Mouse (Mus musculus) midbrain, embryonic 11.5 days (tissue): Measurements from ENCODE around the gene Pou6f1. TPM values are rescaled to one million over a fixed set of nuclear protein-coding genes. Genes with fewer than 3 reads are reported as not detected.
A peak's percentile ranks its signal among the peaks of the same experiment; 100 is the strongest.
"Not testable (repeated sequence)": the region's sequence is repeated elsewhere in the genome, so short reads cannot be mapped to it uniquely, and the experiment has no call there.

Experiments
- ATAC-seq: fragments of 200-750 bp; cut with Nextera tagmentation; 2 replicates; pipeline ENCODE4 v1.8.0; 2017; ENCODE audit warnings: moderate TSS enrichment, moderate library complexity; ENCODE audit not compliant: low FRiP score
- DNase-seq: peaks from one replicate; pipeline ENCODE4 v3.0.0; 2015; ENCODE audit warnings: low spot score; ENCODE audit errors: missing footprints
- H3K27ac ChIP-seq: fragments of 300-500 bp; sonication (generic); 2 replicates; pipeline ENCODE4 v1.5.1; 2014; ENCODE audit warnings: low read depth, low read length
- H3K27me3 ChIP-seq: fragments of 300-500 bp; sonication (generic); 2 replicates; pipeline ENCODE4 v1.6.1; 2014; ENCODE audit warnings: mild to moderate bottlenecking, low read length, moderate library complexity, mixed read lengths; ENCODE audit not compliant: control insufficient read depth, insufficient read depth
- H3K36me3 ChIP-seq: fragments of 300-500 bp; sonication (generic); 2 replicates; pipeline ENCODE4 v1.6.1; 2014; ENCODE audit warnings: mild to moderate bottlenecking, low read length, moderate library complexity, mixed read lengths; ENCODE audit not compliant: control insufficient read depth, insufficient read depth
- H3K4me1 ChIP-seq: fragments of 300-500 bp; sonication (generic); 2 replicates; pipeline ENCODE4 v1.6.1; 2014; ENCODE audit warnings: low read length; ENCODE audit not compliant: control insufficient read depth, insufficient read depth
- H3K4me2 ChIP-seq: fragments of 300-500 bp; sonication (generic); 2 replicates; pipeline ENCODE4 v1.6.1; 2014; ENCODE audit warnings: mild to moderate bottlenecking, moderate library complexity
- H3K4me3 ChIP-seq: fragments of 300-500 bp; sonication (generic); 2 replicates; pipeline ENCODE4 v1.5.1; 2014; ENCODE audit warnings: low read depth, low read length
- H3K9ac ChIP-seq: fragments of 300-500 bp; sonication (generic); 2 replicates; pipeline ENCODE4 v1.6.1; 2014; ENCODE audit warnings: low read length
- H3K9me3 ChIP-seq: fragments of 300-500 bp; sonication (generic); 2 replicates; pipeline ENCODE4 v1.6.1; 2016; ENCODE audit warnings: low read length; ENCODE audit not compliant: control insufficient read depth
- WGBS: fragments of 180-500 bp; shearing (Covaris S2); extraction: QIAGEN DNeasy Blood & Tissue Kit; methylation state at CpG from one replicate; pipeline ENCODE4 v1.1.7; 2014; 5-methylcytosine and 5-hydroxymethylcytosine counted together
- polyA plus RNA-seq: library from polyadenylated mRNA; unstranded; fragments of >200 nt; fragmentation: Nextera tagmentation; extraction: Ambion mirVana; gene quantifications from 2 replicates; pipeline ENCODE4 v1.2.1, GENCODE M21; 2014

The Pou6f1 gene
- polyA plus RNA-seq, 1 experiment from 2014 or later = 15.0 TPM

GRCm38 (mm10) chr15:100613584-100613983 lies 13.8 kb upstream of the Pou6f1 start:
- Histone ChIP-seq H3K27ac (no peak overlapping the region), H3K36me3 (peaks cover 6% of the 10 kb centered on the region; the same call in 1 of the 2 replicates), H3K27me3 (no peaks in the 10 kb centered on the region), H3K4me1 (peaks cover 13% of the 10 kb centered on the region; the same call in 1 of the 2 replicates), H3K4me3 (no peak overlapping the region), H3K9ac (no peak overlapping the region), H3K9me3 (no peaks in the 10 kb centered on the region), H3K4me2 (peak overlapping the region; percentile 28; the same call in 1 of the 2 replicates)
- no peak for ATAC-seq
- peak; percentile 97 for DNase-seq
- 11% methylated on average over 16 of the region's 16 CpGs for WGBS

- no peak overlapping the region for H3K4me2 ChIP-seq
- no peak overlapping the region for H3K9ac ChIP-seq
- DNase-seq (no peak), ATAC-seq (no peak)
- 73% methylated on average over 2 of the region's 2 CpGs for WGBS
- no peaks in the 10 kb centered on the region for H3K9me3 ChIP-seq
- no peaks in the 10 kb centered on the region for H3K36me3 ChIP-seq
- H3K4me1 ChIP-seq = peaks cover 13% of the 10 kb centered on the region; the same call in 1 of the 2 replicates
- H3K27ac ChIP-seq = no peak overlapping the region
- H3K27me3 ChIP-seq = no peaks in the 10 kb centered on the region
- no peak overlapping the region for H3K4me3 ChIP-seq
Measured at GRCm38 (mm10) chr15:100612432-100612831, 12.6 kb upstream of the Pou6f1 start.

GRCm38 (mm10) chr15:100611951-100612350 lies 12.2 kb upstream of the Pou6f1 start:
- 88% methylated on average over 7 of the region's 7 CpGs for WGBS
- Histone ChIP-seq H3K9me3 (no peaks in the 10 kb centered on the region), H3K9ac (no peak overlapping the region), H3K27ac (no peak overlapping the region), H3K4me2 (no peak overlapping the region), H3K4me3 (no peak overlapping the region), H3K4me1 (peaks cover 13% of the 10 kb centered on the region; the same call in 1 of the 2 replicates), H3K36me3 (no peaks in the 10 kb centered on the region), H3K27me3 (no peaks in the 10 kb centered on the region)
- DNase-seq (no peak), ATAC-seq (no peak)

- not testable (repeated sequence) for H3K27ac ChIP-seq, H3K9me3 ChIP-seq, H3K36me3 ChIP-seq, DNase-seq, H3K9ac ChIP-seq, ATAC-seq, H3K4me2 ChIP-seq, H3K4me3 ChIP-seq, H3K4me1 ChIP-seq, H3K27me3 ChIP-seq
- WGBS = 92% methylated on average over 8 of the region's 8 CpGs
Measured at GRCm38 (mm10) chr15:100606677-100607076, 6.9 kb upstream of the Pou6f1 start.

GRCm38 (mm10) chr15:100601669-100602068 lies 1.9 kb upstream of the Pou6f1 start:
- Histone ChIP-seq H3K36me3 (no peaks in the 10 kb centered on the region), H3K4me3 (no peak overlapping the region), H3K9ac (no peak overlapping the region), H3K27me3 (peaks cover 15% of the 10 kb centered on the region), H3K4me2 (no peak overlapping the region), H3K27ac (no peak overlapping the region), H3K4me1 (peaks cover 19% of the 10 kb centered on the region), H3K9me3 (no peaks in the 10 kb centered on the region)
- DNase-seq (no peak), ATAC-seq (no peak)
- 44% methylated on average over 3 of the region's 3 CpGs for WGBS

GRCm38 (mm10) chr15:100600696-100601272 lies 1.0 kb upstream of the Pou6f1 start:
- 12% methylated on average over 21 of the region's 21 CpGs for WGBS
- no peak overlapping the region for H3K27ac ChIP-seq
- H3K27me3 ChIP-seq = peaks cover 15% of the 10 kb centered on the region
- H3K4me3 ChIP-seq = 0 out of 2 replicates have a peak overlapping the region, but pooled peaks have one; percentile 81
- peaks cover 19% of the 10 kb centered on the region for H3K4me1 ChIP-seq
- DNase-seq (peak; percentile 90), ATAC-seq (no peak)
- H3K9ac ChIP-seq = no peak overlapping the region
- no peaks in the 10 kb centered on the region for H3K9me3 ChIP-seq
- no peaks in the 10 kb centered on the region for H3K36me3 ChIP-seq
- H3K4me2 ChIP-seq = peak overlapping the region; percentile 94

- 1% methylated on average over 35 of the region's 35 CpGs for WGBS
- DNase-seq (peak; percentile 97), ATAC-seq (peak; percentile 78)
- Histone ChIP-seq H3K36me3 (no peaks in the 10 kb centered on the region), H3K4me1 (peaks cover 19% of the 10 kb centered on the region), H3K9ac (peak overlapping the region; percentile 96), H3K9me3 (no peaks in the 10 kb centered on the region), H3K27ac (peak overlapping the region; percentile 76), H3K4me3 (peak overlapping the region; percentile 81), H3K4me2 (peak overlapping the region; percentile 94), H3K27me3 (peaks cover 15% of the 10 kb centered on the region)
Measured at GRCm38 (mm10) chr15:100600047-100600695, 387 bp upstream of the Pou6f1 start.

- H3K27ac ChIP-seq = peak overlapping the region; percentile 25; the same call in 1 of the 2 replicates
Measured at GRCm38 (mm10) chr15:100598883-100599275, 905 bp downstream of the Pou6f1 start.

GRCm38 (mm10) chr15:100598287-100598882 lies 1.4 kb downstream of the Pou6f1 start:
- no peaks in the 10 kb centered on the region for H3K36me3 ChIP-seq
- no peak overlapping the region for H3K27ac ChIP-seq
- H3K4me3 ChIP-seq = peak overlapping the region; percentile 81
- ATAC-seq (no peak), DNase-seq (no peak)
- H3K4me2 ChIP-seq = peak overlapping the region; percentile 94
- H3K27me3 ChIP-seq = peaks cover 15% of the 10 kb centered on the region
- 28% methylated on average over 9 of the region's 9 CpGs for WGBS
- peaks cover 13% of the 10 kb centered on the region for H3K4me1 ChIP-seq
- H3K9me3 ChIP-seq = no peaks in the 10 kb centered on the region
- H3K9ac ChIP-seq = peak overlapping the region; percentile 96; the same call in 1 of the 2 replicates

More at GRCm38 (mm10) chr15:100598883-100599275, 905 bp downstream of the Pou6f1 start:
- Histone ChIP-seq H3K36me3 (no peaks in the 10 kb centered on the region), H3K4me1 (peaks cover 13% of the 10 kb centered on the region), H3K4me2 (peak overlapping the region; percentile 94), H3K9ac (peak overlapping the region; percentile 96), H3K4me3 (peak overlapping the region; percentile 81), H3K9me3 (no peaks in the 10 kb centered on the region), H3K27me3 (peaks cover 15% of the 10 kb centered on the region)
- DNase-seq (peak; percentile 95), ATAC-seq (peak; percentile 23; the same call in 1 of the 2 replicates)
- WGBS = under 1% methylated on average over 12 of the region's 12 CpGs
